Mouse (Mus musculus): ENCODE measurements around the gene Fam187b.

DNA sequence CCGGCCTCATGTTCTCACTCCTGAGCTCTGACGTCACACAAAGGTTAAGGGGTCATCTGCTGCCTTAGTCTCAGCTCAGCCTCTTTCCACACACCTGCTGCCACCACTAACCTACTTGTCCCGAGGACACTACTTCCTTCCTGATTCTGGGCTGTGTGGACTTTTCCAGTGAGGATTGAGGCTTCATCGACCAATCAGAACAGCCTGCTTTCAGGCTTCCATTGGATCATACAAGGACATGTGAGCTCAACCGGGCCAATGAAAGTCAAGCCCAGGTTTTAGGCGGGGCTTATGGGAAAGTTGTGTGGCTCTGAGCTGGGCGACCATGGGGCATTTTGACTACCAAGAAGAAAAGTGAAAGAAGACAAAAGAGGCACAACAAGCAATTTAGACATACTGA is 63.3 kb downstream of the Fam187b start:
- no peak for TF ChIP-seq CTCF (IDR thresholded peaks at IDR 0.05; ENCODE audit: control insufficient read depth, insufficient read depth, insufficient read length)
- no peak for TF ChIP-seq USF1 (IDR thresholded peaks at IDR 0.05; ENCODE audit: low read depth)
- no peak for TF ChIP-seq MYOD1 (IDR thresholded peaks at IDR 0.05; ENCODE audit: control insufficient read depth, insufficient read length, low read depth)
- TF ChIP-seq MAX (IDR thresholded peaks at IDR 0.05): no peak

Measured in C2C12 (cell line).